In the genomic region with DNA sequence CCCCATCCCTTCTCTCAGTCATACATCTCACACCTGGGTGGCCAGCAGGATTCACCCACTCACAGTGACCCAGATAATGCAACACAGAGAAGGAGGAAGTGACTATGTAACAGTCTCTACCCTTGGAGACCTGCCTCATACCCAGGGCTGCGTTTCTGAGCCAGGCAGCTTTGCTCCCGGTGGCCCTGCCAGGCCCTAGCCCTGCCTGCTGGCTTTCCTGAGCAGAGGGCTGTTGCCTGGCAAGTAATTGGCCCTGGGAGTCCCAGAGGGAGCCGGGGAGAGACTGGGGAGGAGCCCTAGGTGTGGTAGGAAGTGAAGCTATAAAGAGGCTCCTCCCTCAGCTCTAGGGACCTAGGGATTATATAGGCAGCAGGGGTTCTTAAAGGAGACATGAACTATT, we compare ENCODE assay signal across 16 mouse cellular contexts. TPM values are rescaled to one million over a fixed set of nuclear protein-coding genes. Genes with fewer than 3 reads are reported as not detected.
A peak's percentile ranks its signal among the peaks of the same experiment; 100 is the strongest.
DNase-seq lines count a peak whose midpoint lies in the region; ATAC-seq lines count a peak whose summit lies in the region.
"Had no signal": no experiment of that assay in that cellular context is flagged by ENCODE, and none has a peak within 500 bp of the region (broad histone marks: within the 10 kb centered on the region; RNA-seq: fewer than 3 reads in every experiment).

No protein-coding gene starts in this region.

- H3K36me3 ChIP-seq in embryonic facial prominence, embryonic 12.5 days, result no peaks in the 10 kb centered on the region
- no peaks in the 10 kb centered on the region for H3K36me3 ChIP-seq in embryonic facial prominence, embryonic 10.5 days (replicated peaks)
- H3K36me3 ChIP-seq: limb, embryonic 15.5 days had no signal

- no peaks in the 10 kb centered on the region for H3K27me3 ChIP-seq in embryonic facial prominence, embryonic 12.5 days
- H3K27me3 ChIP-seq in embryonic facial prominence, embryonic 10.5 days (replicated peaks; ENCODE audit: low read depth, poor library complexity, severe bottlenecking), result no peaks in the 10 kb centered on the region
- H3K27me3 ChIP-seq: limb, embryonic 15.5 days had no signal

- no peak overlapping the region for H3K4me3 ChIP-seq in embryonic facial prominence, embryonic 12.5 days
- no peak overlapping the region for H3K4me3 ChIP-seq in embryonic facial prominence, embryonic 10.5 days
- H3K4me3 ChIP-seq: gastrocnemius, adult 2 months; limb, embryonic 15.5 days had no signal

- no peaks in the 10 kb centered on the region for H3K9me3 ChIP-seq in embryonic facial prominence, embryonic 12.5 days
- no peaks in the 10 kb centered on the region for H3K9me3 ChIP-seq in embryonic facial prominence, embryonic 10.5 days
- H3K9me3 ChIP-seq: limb, embryonic 15.5 days had no signal

- no peak for DNase-seq in embryonic facial prominence, embryonic 10.5 days (ENCODE audit: low spot score)
- peak; percentile 93 for DNase-seq in MN1 (ENCODE audit: low spot score)
- DNase-seq in cerebellum, postnatal 10 days, result peak; percentile 65 to 66
- no peak for DNase-seq in urinary bladder, postnatal 36 days (ENCODE audit: low spot score in 2 of 2)
- no peak for DNase-seq in kidney, postnatal 25 days
- DNase-seq: gastrocnemius, adult 2 months; layer of hippocampus, adult 9-11 months; lung, postnatal 10 days; thymus, adult 2 months had no signal

- no peak overlapping the region for H3K4me2 ChIP-seq in embryonic facial prominence, embryonic 12.5 days (replicated peaks)
- H3K4me2 ChIP-seq: limb, embryonic 15.5 days had no signal

- H3K9ac ChIP-seq in embryonic facial prominence, embryonic 12.5 days, result no peak overlapping the region
- H3K9ac ChIP-seq: limb, embryonic 15.5 days had no signal

- no peak overlapping the region for H3K27ac ChIP-seq in embryonic facial prominence, embryonic 12.5 days
- H3K27ac ChIP-seq in embryonic facial prominence, embryonic 10.5 days (replicated peaks), result no peak overlapping the region
- H3K27ac ChIP-seq: gastrocnemius, adult 2 months; hindbrain, postnatal 0 days; limb, embryonic 15.5 days had no signal

- 0 out of 2 replicates have a peak, but pooled peaks have one; percentile 47 for ATAC-seq in embryonic facial prominence, embryonic 12.5 days (ENCODE audit: insufficient number of reproducible peaks, insufficient read depth, low FRiP score, low TSS enrichment)
- ATAC-seq in monocyte, adult 5-6 weeks (replicated peaks; ENCODE audit: insufficient number of reproducible peaks, low FRiP score, low TSS enrichment, poor library complexity, severe bottlenecking), result peak; percentile 27; the same call in 1 of the 2 replicates
- no peak for ATAC-seq in inflammation-experienced regulatory T-cells, adult 6 months
- ATAC-seq: hindbrain, postnatal 0 days had no signal

- WGBS in embryonic facial prominence, embryonic 12.5 days, result 3% methylated on average over 3 of the region's 3 CpGs
- 21% methylated on average over 3 of the region's 3 CpGs for WGBS in embryonic facial prominence, embryonic 10.5 days

- no peaks in the 10 kb centered on the region for H3K4me1 ChIP-seq in embryonic facial prominence, embryonic 12.5 days
- peaks cover 4% of the 10 kb centered on the region for H3K4me1 ChIP-seq in embryonic facial prominence, embryonic 10.5 days
- H3K4me1 ChIP-seq: limb, embryonic 15.5 days had no signal

RNA-seq across cellular contexts. Expression of a gene that starts 1.7 kb away (rescaled TPM):
- polyA plus RNA-seq in embryonic facial prominence, embryonic 12.5 days (2016; fragmentation: Nextera tagmentation; extraction: Ambion mirVana), result not detected in 2 replicates
- polyA plus RNA-seq in embryonic facial prominence, embryonic 10.5 days (2016; fragmentation: Nextera tagmentation; extraction: Ambion mirVana), result not detected in 2 replicates
- total RNA-seq in monocyte, adult 5-6 weeks (2017), result not detected in 3 replicates
- under 1 TPM in 2 of 3 experiments, not detected in 1; 0.55 to 0.79 TPM for polyA plus RNA-seq in inflammation-experienced regulatory T-cells, adult 6 months (2017; shearing (Covaris generic))
- total RNA-seq: gastrocnemius, adult 2 months; hindbrain, postnatal 0 days had no signal
- polyA plus RNA-seq: C2C12; heart, embryonic 16.5 days; hindbrain, postnatal 0 days; limb, embryonic 15.5 days had no signal

RNA-seq across cellular contexts. Expression of a gene that starts 41.2 kb away (rescaled TPM):
- polyA plus RNA-seq in embryonic facial prominence, embryonic 12.5 days (2016; fragmentation: Nextera tagmentation; extraction: Ambion mirVana), result 100 and 102 TPM in 2 replicates
- 111 and 112 TPM in 2 replicates for polyA plus RNA-seq in embryonic facial prominence, embryonic 10.5 days (2016; fragmentation: Nextera tagmentation; extraction: Ambion mirVana)
- 4.8 to 9.6 TPM (median 5.8 TPM) in 3 replicates for total RNA-seq in monocyte, adult 5-6 weeks (2017)
- polyA plus RNA-seq in inflammation-experienced regulatory T-cells, adult 6 months (2017; shearing (Covaris generic)), result 10 to 100 TPM; 14.3 to 31.0 (median 21.9) TPM

RNA-seq across cellular contexts. Expression of a gene that starts 41.8 kb away (rescaled TPM):
- not detected in 2 replicates for polyA plus RNA-seq in embryonic facial prominence, embryonic 12.5 days (2016; fragmentation: Nextera tagmentation; extraction: Ambion mirVana)
- polyA plus RNA-seq in embryonic facial prominence, embryonic 10.5 days (2016; fragmentation: Nextera tagmentation; extraction: Ambion mirVana), result not detected in 2 replicates
- 0.78 to 5.3 TPM (median 1.9 TPM) in 3 replicates for total RNA-seq in monocyte, adult 5-6 weeks (2017)
- not detected for polyA plus RNA-seq in inflammation-experienced regulatory T-cells, adult 6 months (2017; shearing (Covaris generic))
- total RNA-seq: hindbrain, postnatal 0 days had no signal

RNA-seq across cellular contexts. Expression of a gene that starts 43.6 kb away (rescaled TPM):
- polyA plus RNA-seq in embryonic facial prominence, embryonic 12.5 days (2016; fragmentation: Nextera tagmentation; extraction: Ambion mirVana), result 2.3 and 3.1 TPM in 2 replicates
- 0.98 and 1.3 TPM in 2 replicates for polyA plus RNA-seq in embryonic facial prominence, embryonic 10.5 days (2016; fragmentation: Nextera tagmentation; extraction: Ambion mirVana)
- not detected in 3 replicates for total RNA-seq in monocyte, adult 5-6 weeks (2017)
- not detected for polyA plus RNA-seq in inflammation-experienced regulatory T-cells, adult 6 months (2017; shearing (Covaris generic))
- total RNA-seq: gastrocnemius, adult 2 months; hindbrain, postnatal 0 days had no signal

RNA-seq across cellular contexts. Expression of a gene that starts 53.1 kb away (rescaled TPM):
- 34.5 and 40.1 TPM in 2 replicates for polyA plus RNA-seq in embryonic facial prominence, embryonic 12.5 days (2016; fragmentation: Nextera tagmentation; extraction: Ambion mirVana)
- polyA plus RNA-seq in embryonic facial prominence, embryonic 10.5 days (2016; fragmentation: Nextera tagmentation; extraction: Ambion mirVana), result 25.5 and 26.3 TPM in 2 replicates
- total RNA-seq in monocyte, adult 5-6 weeks (2017), result 15.6 to 22.7 TPM (median 18.0 TPM) in 3 replicates
- polyA plus RNA-seq in inflammation-experienced regulatory T-cells, adult 6 months (2017; shearing (Covaris generic)), result 1 to 10 TPM; 1.7 to 3.3 (median 2.2) TPM

Comparison
In these comparisons a context has a peak if more than half of its experiments do, and no peak if none do; other contexts are left out.
1. DNase-seq: peak in MN1 (single experiment) and cerebellum, postnatal 10 days (2 of 2); none in embryonic facial prominence, embryonic 10.5 days (single experiment), urinary bladder, postnatal 36 days (0 of 2) and kidney, postnatal 25 days (0 of 2).